Mouse (Mus musculus) embryonic facial prominence, embryonic 14.5 days (tissue): Measurements from ENCODE around the gene Nck2. TPM values are rescaled to one million over a fixed set of nuclear protein-coding genes. Genes with fewer than 3 reads are reported as not detected.
"Not testable (repeated sequence)": the region's sequence is repeated elsewhere in the genome, so short reads cannot be mapped to it uniquely, and the experiment has no call there.

Experiments
- ATAC-seq: fragments of 200-750 bp; cut with Nextera tagmentation; 2 replicates; pipeline ENCODE4 v1.8.0; 2017; ENCODE audit warnings: low read depth, moderate number of reproducible peaks, moderate TSS enrichment
- DNase-seq: peaks from one replicate; pipeline ENCODE4 v3.0.0-alpha.2; 2015; ENCODE audit warnings: low spot score
- H3K27ac ChIP-seq: fragments of 300-500 bp; sonication (generic); replicated peaks from 2 replicates; pipeline ENCODE4 v1.5.1; 2014; ENCODE audit warnings: low read depth, mild to moderate bottlenecking, low read length, moderate library complexity
- H3K27me3 ChIP-seq: fragments of 300-500 bp; sonication (generic); replicated peaks from 2 replicates; pipeline ENCODE4 v1.6.1; 2014; ENCODE audit warnings: low read length; ENCODE audit not compliant: control insufficient read depth, insufficient read depth
- H3K36me3 ChIP-seq: fragments of 300-500 bp; sonication (generic); 2 replicates; pipeline ENCODE4 v1.6.1; 2014; ENCODE audit warnings: low read length, mixed read lengths; ENCODE audit not compliant: control insufficient read depth, insufficient read depth
- H3K4me1 ChIP-seq: fragments of 300-500 bp; sonication (generic); 2 replicates; pipeline ENCODE4 v1.6.1; 2014; ENCODE audit warnings: antibody characterized with exemption, low read length; ENCODE audit not compliant: control insufficient read depth, insufficient read depth
- H3K4me2 ChIP-seq: fragments of 300-500 bp; sonication (generic); 2 replicates; pipeline ENCODE4 v1.6.1; 2014; ENCODE audit warnings: low read depth, mild to moderate bottlenecking, low read length, moderate library complexity, mixed read lengths
- H3K4me3 ChIP-seq: fragments of 300-500 bp; sonication (generic); 2 replicates; pipeline ENCODE4 v1.5.1; 2014; ENCODE audit warnings: low read depth, mild to moderate bottlenecking, low read length
- H3K9ac ChIP-seq: fragments of 300-500 bp; sonication (generic); 2 replicates; pipeline ENCODE4 v1.6.1; 2014; ENCODE audit warnings: low read depth, mild to moderate bottlenecking, low read length, moderate library complexity, mixed read lengths
- H3K9me3 ChIP-seq: fragments of 300-500 bp; sonication (generic); 2 replicates; pipeline ENCODE4 v1.6.1; 2016; ENCODE audit warnings: low read length; ENCODE audit not compliant: control insufficient read depth
- WGBS: fragments of 180-500 bp; shearing (Covaris S2); extraction: QIAGEN DNeasy Blood & Tissue Kit; methylation state at CpG from one replicate; pipeline ENCODE4 v1.1.7; 2014; 5-methylcytosine and 5-hydroxymethylcytosine counted together
- polyA plus RNA-seq: library from polyadenylated mRNA; unstranded; fragments of >200 nt; fragmentation: Nextera tagmentation; extraction: Ambion mirVana; gene quantifications from 2 replicates; pipeline ENCODE4 v1.2.1, GENCODE M21; 2014

Gene Nck2
- polyA plus RNA-seq, 1 experiment from 2014 or later: 37.3 TPM

DNA sequence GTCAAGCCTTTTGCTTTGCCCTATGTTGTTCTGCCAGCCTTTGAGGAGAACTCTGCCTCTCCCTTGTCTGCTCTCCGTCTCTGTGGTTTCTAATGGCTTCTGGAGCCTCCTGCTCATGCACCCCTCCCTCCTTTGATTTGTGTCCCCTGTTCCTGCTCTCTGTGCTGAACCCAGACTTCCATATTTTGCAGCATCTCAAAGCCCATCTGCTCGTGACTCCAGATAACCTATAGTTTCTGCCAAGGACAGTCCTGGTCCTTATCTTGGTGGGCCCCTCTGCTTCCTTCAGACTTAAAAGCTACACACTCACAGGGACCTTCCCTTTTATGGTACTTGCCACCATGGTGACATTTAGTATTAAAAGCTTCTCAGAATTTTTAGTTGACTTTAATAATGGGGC is 103.3 kb downstream of the Nck2 start:
- Histone ChIP-seq H3K9me3 (no peaks in the 10 kb centered on the region), H3K27me3 (no peaks in the 10 kb centered on the region), H3K4me2 (no peak overlapping the region), H3K4me3 (no peak overlapping the region), H3K9ac (no peak overlapping the region), H3K4me1 (peaks cover 14% of the 10 kb centered on the region), H3K36me3 (no peaks in the 10 kb centered on the region), H3K27ac (no peak overlapping the region)
- DNase-seq (no peak), ATAC-seq (no peak)
- 79% methylated on average over 2 of the region's 2 CpGs for WGBS

DNA sequence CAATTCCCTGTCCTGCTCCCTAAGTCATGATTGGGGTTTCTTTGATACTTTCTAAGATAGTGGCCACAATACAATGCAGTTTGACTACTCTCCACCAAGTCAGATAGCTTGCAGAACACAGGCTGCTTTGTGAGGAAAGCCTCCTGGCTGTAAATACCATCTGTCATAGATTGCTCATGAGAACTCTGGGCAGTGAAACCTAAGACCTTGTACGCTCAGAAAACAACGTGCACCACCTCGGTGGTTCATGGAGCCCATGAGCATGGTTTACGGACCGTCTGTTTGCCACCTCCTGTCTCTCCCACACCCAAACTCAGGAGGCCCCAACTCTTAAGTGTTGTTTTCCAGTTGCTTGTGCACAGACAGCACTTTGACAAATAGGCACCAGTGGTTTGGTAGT is 104.4 kb downstream of the Nck2 start:
- Histone ChIP-seq H3K36me3 (0 out of 2 replicates have a peak, but pooled peaks cover 5% of the 10 kb centered on the region), H3K9me3 (no peaks in the 10 kb centered on the region), H3K27ac (no peak overlapping the region), H3K27me3 (no peaks in the 10 kb centered on the region), H3K4me1 (peaks cover 14% of the 10 kb centered on the region), H3K9ac (no peak overlapping the region), H3K4me3 (no peak overlapping the region), H3K4me2 (no peak overlapping the region)
- WGBS: 33% methylated on average over 5 of the region's 5 CpGs
- ATAC-seq (peak; percentile 67), DNase-seq (peak; percentile 39)

DNA sequence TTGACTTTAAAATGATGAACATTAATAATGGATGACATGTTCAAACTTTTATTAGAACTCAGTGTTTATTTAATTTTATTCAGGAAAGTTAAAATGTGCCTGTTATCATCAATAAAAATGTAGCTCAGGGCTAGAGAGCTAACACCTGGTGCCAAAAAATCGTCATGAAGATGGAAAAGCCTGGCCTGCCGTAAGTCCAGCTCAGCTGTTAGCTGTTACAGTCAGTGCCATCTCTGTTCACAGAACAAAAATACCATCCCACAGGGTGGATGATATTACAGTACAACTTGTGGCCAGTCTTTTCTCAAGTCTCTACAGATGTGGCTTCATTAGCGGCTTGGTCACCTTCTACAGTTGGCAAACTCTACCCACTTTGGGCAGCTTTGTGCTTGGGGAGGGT is 106.1 kb downstream of the Nck2 start:
- WGBS: 67% methylated on average over 3 of the region's 3 CpGs
- H3K4me2 ChIP-seq: no peak overlapping the region
- H3K27ac ChIP-seq: no peak overlapping the region
- H3K4me1 ChIP-seq: peaks cover 14% of the 10 kb centered on the region
- H3K36me3 ChIP-seq: 0 out of 2 replicates have a peak, but pooled peaks cover 17% of the 10 kb centered on the region
- ATAC-seq (no peak), DNase-seq (no peak)
- no peaks in the 10 kb centered on the region for H3K27me3 ChIP-seq
- H3K9me3 ChIP-seq: no peaks in the 10 kb centered on the region
- H3K9ac ChIP-seq: no peak overlapping the region
- H3K4me3 ChIP-seq: no peak overlapping the region

DNA sequence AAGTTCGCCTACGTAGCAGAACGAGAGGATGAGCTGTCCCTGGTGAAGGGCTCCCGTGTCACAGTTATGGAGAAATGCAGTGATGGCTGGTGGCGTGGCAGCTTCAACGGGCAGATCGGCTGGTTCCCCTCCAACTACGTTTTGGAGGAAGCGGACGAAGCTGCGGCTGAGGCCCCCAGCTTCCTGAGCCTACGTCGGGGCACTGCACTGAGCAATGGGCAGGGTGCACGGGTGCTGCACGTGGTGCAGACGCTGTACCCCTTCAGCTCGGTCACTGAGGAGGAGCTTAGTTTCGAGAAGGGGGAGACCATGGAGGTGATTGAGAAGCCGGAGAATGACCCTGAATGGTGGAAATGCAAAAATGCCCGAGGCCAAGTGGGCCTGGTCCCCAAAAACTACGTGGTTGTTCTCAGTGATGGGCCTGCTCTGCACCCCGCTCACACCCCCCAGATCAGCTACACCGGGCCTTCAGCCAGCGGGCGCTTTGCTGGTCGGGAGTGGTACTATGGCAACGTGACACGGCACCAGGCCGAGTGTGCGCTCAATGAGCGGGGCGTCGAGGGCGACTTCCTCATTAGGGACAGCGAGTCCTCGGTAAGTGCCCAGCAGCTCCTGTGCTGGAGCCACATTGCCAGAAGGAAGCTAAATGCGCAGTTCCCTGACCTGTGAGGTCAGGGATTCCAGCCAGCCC is 109.8 kb downstream of the Nck2 start:
- not testable (repeated sequence) for H3K4me3 ChIP-seq, H3K9ac ChIP-seq, DNase-seq, H3K27ac ChIP-seq, ATAC-seq, H3K27me3 ChIP-seq, H3K9me3 ChIP-seq, H3K4me1 ChIP-seq, H3K4me2 ChIP-seq
- 0 out of 2 replicates have a peak, but pooled peaks cover 17% of the 10 kb centered on the region for H3K36me3 ChIP-seq
- WGBS: 95% methylated on average over 26 of the region's 37 CpGs

DNA sequence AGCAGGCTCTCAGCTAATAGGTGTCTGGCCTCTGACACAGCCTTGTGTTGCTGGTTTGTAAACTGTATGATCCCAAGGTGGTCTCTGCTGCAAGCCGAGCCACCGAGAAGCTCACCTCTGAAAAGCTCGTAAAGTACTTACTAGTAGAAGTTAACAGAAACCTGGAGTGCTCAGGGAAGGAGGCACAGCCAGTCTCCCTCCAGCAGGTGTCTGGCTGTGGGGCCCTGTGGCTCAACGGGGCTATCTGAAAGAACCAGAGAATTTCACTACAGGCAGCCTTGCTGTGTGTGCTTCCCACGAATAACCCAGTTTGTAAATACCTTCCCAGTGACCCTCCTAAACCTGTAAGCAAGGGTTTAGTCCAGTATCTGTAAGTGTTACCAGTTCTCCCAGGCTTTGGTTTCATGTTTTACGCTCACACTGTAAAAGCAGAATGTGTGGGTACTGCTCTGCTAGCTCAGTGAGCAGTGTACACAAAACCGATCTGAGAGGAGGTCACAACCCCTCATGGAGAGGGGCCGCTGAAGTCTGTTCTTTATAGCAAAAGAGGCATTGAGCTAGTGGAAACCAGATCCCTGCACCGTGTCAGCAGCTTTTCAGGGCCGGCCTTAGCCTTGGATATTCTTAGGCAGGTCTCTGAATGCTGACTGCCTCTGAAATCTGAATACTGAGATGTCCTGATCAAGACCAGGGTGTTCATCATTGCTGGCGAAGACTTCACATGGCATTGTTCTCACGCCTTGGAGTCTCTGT is 111.0 kb downstream of the Nck2 start:
- Histone ChIP-seq H3K4me2 (no peak overlapping the region), H3K4me3 (no peak overlapping the region), H3K27me3 (no peaks in the 10 kb centered on the region), H3K36me3 (0 out of 2 replicates have a peak, but pooled peaks cover 21% of the 10 kb centered on the region), H3K27ac (no peak overlapping the region), H3K9ac (no peak overlapping the region), H3K4me1 (no peaks in the 10 kb centered on the region), H3K9me3 (no peaks in the 10 kb centered on the region)
- WGBS: 47% methylated on average over 12 of the region's 12 CpGs
- DNase-seq (peak; percentile 51), ATAC-seq (peak; percentile 50)

DNA sequence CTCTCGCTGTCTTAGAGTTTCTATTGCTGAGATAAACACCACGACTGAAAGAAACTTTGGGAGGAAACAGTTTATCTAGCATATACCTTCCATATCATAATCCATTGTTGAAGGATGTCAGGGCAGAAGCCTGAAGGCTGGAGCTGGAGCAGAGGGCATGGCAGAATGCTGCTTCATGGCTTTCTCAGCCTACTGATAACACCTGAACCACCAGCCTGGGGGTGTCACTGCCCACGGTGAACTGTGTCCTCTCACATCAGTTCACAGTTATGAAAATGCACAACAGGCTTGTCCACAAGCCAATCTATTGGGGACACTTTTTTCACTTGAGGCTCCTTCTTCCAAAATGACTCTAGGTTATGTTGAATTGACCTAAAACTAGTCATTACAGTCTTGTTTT is 114.0 kb downstream of the Nck2 start:
- ATAC-seq (no peak), DNase-seq (no peak)
- 81% methylated on average over 3 of the region's 3 CpGs for WGBS
- H3K9ac ChIP-seq: no peak overlapping the region
- no peaks in the 10 kb centered on the region for H3K4me1 ChIP-seq
- H3K36me3 ChIP-seq: peaks cover 23% of the 10 kb centered on the region; the same call in 1 of the 2 replicates
- H3K4me3 ChIP-seq: no peak overlapping the region
- H3K27ac ChIP-seq: no peak overlapping the region
- H3K9me3 ChIP-seq: no peaks in the 10 kb centered on the region
- no peak overlapping the region for H3K4me2 ChIP-seq
- no peaks in the 10 kb centered on the region for H3K27me3 ChIP-seq

DNA sequence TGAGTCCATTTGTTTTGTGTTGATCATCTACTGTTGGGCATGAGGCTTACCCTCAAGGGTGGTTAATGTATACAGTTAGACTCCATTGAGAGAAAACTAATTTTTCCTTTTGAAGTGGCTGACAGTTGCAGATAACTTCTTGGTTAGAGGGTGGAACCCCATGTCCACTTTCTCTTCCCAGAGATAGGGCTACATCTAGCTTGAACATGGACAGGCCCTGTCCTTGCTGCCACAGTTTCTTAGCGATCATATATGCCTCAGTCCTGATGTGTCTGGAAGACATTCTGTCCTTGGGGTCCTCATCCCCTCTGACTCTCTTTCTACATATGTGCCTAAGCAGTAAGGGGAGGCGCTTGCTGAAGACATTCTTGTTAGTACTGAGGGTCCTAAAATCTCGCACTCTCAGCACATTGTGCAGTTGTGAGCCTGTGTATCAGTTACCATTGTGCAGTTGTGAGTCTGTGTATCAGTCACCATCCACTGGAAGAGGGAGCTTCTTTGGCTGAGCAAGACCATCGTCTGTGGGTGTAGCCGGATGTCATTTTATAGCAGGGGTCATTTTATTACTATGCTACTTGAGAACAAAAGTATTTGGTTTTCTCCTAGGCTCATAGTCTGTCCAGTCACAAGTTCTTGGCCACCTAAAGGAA is 114.8 kb downstream of the Nck2 start:
- ATAC-seq (no peak), DNase-seq (no peak)
- H3K36me3 ChIP-seq: peaks cover 17% of the 10 kb centered on the region; the same call in 1 of the 2 replicates
- no peak overlapping the region for H3K4me3 ChIP-seq
- 95% methylated on average over 5 of the region's 5 CpGs for WGBS
- no peaks in the 10 kb centered on the region for H3K9me3 ChIP-seq
- H3K27ac ChIP-seq: no peak overlapping the region
- H3K27me3 ChIP-seq: no peaks in the 10 kb centered on the region
- H3K4me2 ChIP-seq: no peak overlapping the region
- no peak overlapping the region for H3K9ac ChIP-seq
- H3K4me1 ChIP-seq: no peaks in the 10 kb centered on the region

DNA sequence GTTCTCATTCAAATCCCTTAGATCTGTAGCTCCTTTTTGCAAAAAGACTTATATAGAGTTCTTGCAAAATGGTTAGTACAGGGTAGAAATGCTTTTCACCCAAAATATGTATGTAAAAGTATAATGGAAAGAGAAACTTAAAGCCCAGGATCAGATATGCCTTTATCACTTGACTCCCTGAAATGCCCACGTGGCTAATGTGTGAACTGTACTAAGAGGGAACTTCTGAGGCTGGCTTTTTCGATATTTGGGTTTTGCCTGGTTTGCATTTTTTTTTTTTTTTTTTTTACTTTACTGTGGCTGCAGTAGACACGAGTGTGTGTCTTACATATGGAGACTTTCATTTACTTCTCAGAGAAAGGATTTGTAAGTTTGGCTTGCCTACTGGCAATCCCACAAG is 116.7 kb downstream of the Nck2 start:
- no peak overlapping the region for H3K27ac ChIP-seq
- ATAC-seq (no peak), DNase-seq (no peak)
- no peak overlapping the region for H3K4me3 ChIP-seq
- no peaks in the 10 kb centered on the region for H3K4me1 ChIP-seq
- H3K36me3 ChIP-seq: peaks cover 8% of the 10 kb centered on the region; the same call in 1 of the 2 replicates
- H3K4me2 ChIP-seq: no peak overlapping the region
- H3K9me3 ChIP-seq: no peaks in the 10 kb centered on the region
- WGBS: 79% methylated on average over 3 of the region's 3 CpGs
- no peaks in the 10 kb centered on the region for H3K27me3 ChIP-seq
- no peak overlapping the region for H3K9ac ChIP-seq
